Mouse (Mus musculus) cerebellum, adult 18-20 months (tissue): ENCODE measurements at regions not wholly inside any gene's neighbourhood (a gene's known extent, or its start where the extent isn't known, plus 50 kb on each side); places are given as distances from the start of the nearest gene placed in this dataset.
A peak's percentile ranks its signal among the peaks of the same experiment; 100 is the strongest.

ENCODE experiments used
- DNase-seq, 2 experiments: peaks; one replicate each; pipeline ENCODE4 v3.0.0; 2021

- peak; percentile 54 to 71 for DNase-seq
These were observed 592.5 kb downstream of the Etv1 start for GRCm38 (mm10) chr12:39371480-39372245.

- DNase-seq, result no peak
These were observed 594.5 kb downstream of the Etv1 start for GRCm38 (mm10) chr12:39373721-39374120.
